Comparison of ENCODE assay signal across 23 mouse cellular contexts in genomic region chr12:80226101-80226500, GRCm38 (mm10). TPM values are rescaled to one million over a fixed set of nuclear protein-coding genes. Genes with fewer than 3 reads are reported as not detected.
DNase-seq lines count a peak whose midpoint lies in the region; ATAC-seq and TF ChIP-seq lines count a peak whose summit lies in the region.
"Had no signal": no experiment of that assay in that cellular context is flagged by ENCODE, and none has a peak within 500 bp of the region (broad histone marks: within the 10 kb centered on the region; RNA-seq: fewer than 3 reads in every experiment).

No protein-coding gene starts in this region.

- H3K27ac ChIP-seq in heart, embryonic 14.5 days (replicated peaks in 1 of 2; ENCODE audit: control insufficient read depth in 1 of 2, insufficient read depth in 1 of 2, low read depth in 2 of 2, low read length in 2 of 2), result peak overlapping the region; percentile 25 to 73; a peak in 3 of 4 replicates
- H3K27ac ChIP-seq in kidney, embryonic 16.5 days (ENCODE audit: low read length), result no peak overlapping the region
- no peak overlapping the region for H3K27ac ChIP-seq in embryonic facial prominence, embryonic 14.5 days (replicated peaks; ENCODE audit: low read depth, low read length)
- H3K27ac ChIP-seq: embryonic facial prominence, embryonic 15.5 days; hindbrain, embryonic 10.5 days; layer of hippocampus, adult 2 months had no signal

- H3K4me1 ChIP-seq in heart, embryonic 14.5 days (ENCODE audit: control insufficient read depth in 2 of 2, insufficient read depth in 2 of 2, low read length in 2 of 2), result peaks cover 74 to 97% of the 10 kb centered on the region in 2 experiments
- H3K4me1 ChIP-seq in kidney, embryonic 16.5 days (ENCODE audit: insufficient read depth, low read length), result peaks cover 69% of the 10 kb centered on the region
- peaks cover 97% of the 10 kb centered on the region for H3K4me1 ChIP-seq in E14TG2a.4 (replicated peaks; ENCODE audit: low read depth, low read length)
- peaks cover 74% of the 10 kb centered on the region for H3K4me1 ChIP-seq in embryonic facial prominence, embryonic 14.5 days (ENCODE audit: control insufficient read depth, insufficient read depth, low read length)

- peak overlapping the region; percentile 1; the same call in 1 of the 2 replicates for H3K9ac ChIP-seq in heart, embryonic 14.5 days (ENCODE audit: low read length)
- H3K9ac ChIP-seq in kidney, embryonic 16.5 days (replicated peaks; ENCODE audit: low read length), result no peak overlapping the region
- H3K9ac ChIP-seq in embryonic facial prominence, embryonic 14.5 days (ENCODE audit: low read depth, low read length), result no peak overlapping the region
- H3K9ac ChIP-seq: embryonic facial prominence, embryonic 15.5 days; stomach, embryonic 15.5 days had no signal

- no peak for TF ChIP-seq CTCF in E14TG2a.4 (conservative IDR thresholded peaks at IDR 0.05; ENCODE audit: low read length)

- peaks cover 2% of the 10 kb centered on the region; the same call in 1 of the 2 replicates for H3K36me3 ChIP-seq in heart, embryonic 14.5 days (ENCODE audit: control insufficient read depth, insufficient read depth, low read length)
- H3K36me3 ChIP-seq in kidney, embryonic 16.5 days (ENCODE audit: insufficient read depth, low read length), result no peaks in the 10 kb centered on the region
- peaks cover 20% of the 10 kb centered on the region for H3K36me3 ChIP-seq in E14TG2a.4 (ENCODE audit: insufficient read depth, low read length)
- no peaks in the 10 kb centered on the region for H3K36me3 ChIP-seq in embryonic facial prominence, embryonic 14.5 days (ENCODE audit: control insufficient read depth, insufficient read depth, low read length)
- H3K36me3 ChIP-seq: embryonic facial prominence, embryonic 15.5 days; hindbrain, embryonic 10.5 days; stomach, embryonic 15.5 days had no signal

- DNase-seq in heart, postnatal 36 days, result no peak
- DNase-seq in kidney, postnatal 14 days, result peak; percentile 33
- DNase-seq in embryonic facial prominence, embryonic 14.5 days (ENCODE audit: low spot score), result peak; percentile 43
- DNase-seq: adrenal gland, adult 8-10 months; cerebellum, adult 2 months; cerebellum, postnatal 25 days; gastrocnemius, postnatal 10 days; right cerebral cortex, adult 18-20 months; right cerebral cortex, postnatal 4 days; thymus, postnatal 25 days had no signal

- no peaks in the 10 kb centered on the region for H3K9me3 ChIP-seq in heart, embryonic 14.5 days (ENCODE audit: control insufficient read depth, low read length)
- no peaks in the 10 kb centered on the region for H3K9me3 ChIP-seq in kidney, embryonic 16.5 days (ENCODE audit: low read length)
- no peaks in the 10 kb centered on the region for H3K9me3 ChIP-seq in E14TG2a.4 (ENCODE audit: low read length)
- no peaks in the 10 kb centered on the region for H3K9me3 ChIP-seq in embryonic facial prominence, embryonic 14.5 days (ENCODE audit: control insufficient read depth, low read length)
- H3K9me3 ChIP-seq: embryonic facial prominence, embryonic 15.5 days; hindbrain, embryonic 10.5 days; stomach, embryonic 15.5 days had no signal

- intact Hi-C loops in heart, postnatal 36 days (cut with DNase I), result no loop called here

- no peak overlapping the region for H3K4me2 ChIP-seq in heart, embryonic 14.5 days (ENCODE audit: low read length)
- no peak overlapping the region for H3K4me2 ChIP-seq in kidney, embryonic 16.5 days (replicated peaks; ENCODE audit: low read depth, low read length)
- H3K4me2 ChIP-seq in embryonic facial prominence, embryonic 14.5 days (ENCODE audit: low read depth, low read length), result no peak overlapping the region
- H3K4me2 ChIP-seq: embryonic facial prominence, embryonic 15.5 days; midbrain, embryonic 11.5 days; stomach, embryonic 15.5 days had no signal

- WGBS in heart, embryonic 14.5 days, result 13% methylated on average over 2 of the region's 2 CpGs
- whole genome bisulfite sequencing in kidney, embryonic 16.5 days, result 62% methylated on average over 2 of the region's 2 CpGs
- 54% methylated on average over 2 of the region's 2 CpGs for WGBS in embryonic facial prominence, embryonic 14.5 days

- ATAC-seq in heart, embryonic 14.5 days (ENCODE audit: insufficient number of reproducible peaks, insufficient read depth, low FRiP score, low read depth), result no peak
- ATAC-seq in kidney, embryonic 16.5 days (ENCODE audit: low FRiP score, low TSS enrichment), result no peak
- ATAC-seq in embryonic facial prominence, embryonic 14.5 days (ENCODE audit: low read depth), result no peak
- no peak for ATAC-seq in megakaryocyte progenitor cell, adult 5-6 weeks (replicated peaks; ENCODE audit: poor library complexity)
- ATAC-seq: activated CD4-positive, CD25-positive, alpha-beta regulatory T cell, adult 4 months; forebrain, embryonic 16.5 days; hindbrain, embryonic 16.5 days; intestine, postnatal 0 days had no signal

- no peaks in the 10 kb centered on the region for H3K27me3 ChIP-seq in heart, embryonic 14.5 days (ENCODE audit: control insufficient read depth, insufficient read depth, low read length)
- no peaks in the 10 kb centered on the region for H3K27me3 ChIP-seq in kidney, embryonic 16.5 days (ENCODE audit: insufficient read depth, low read length)
- H3K27me3 ChIP-seq in E14TG2a.4 (ENCODE audit: insufficient read depth, low read length), result no peaks in the 10 kb centered on the region
- no peaks in the 10 kb centered on the region for H3K27me3 ChIP-seq in embryonic facial prominence, embryonic 14.5 days (replicated peaks; ENCODE audit: control insufficient read depth, insufficient read depth, low read length)
- H3K27me3 ChIP-seq: embryonic facial prominence, embryonic 15.5 days; stomach, embryonic 15.5 days had no signal

- no peak overlapping the region for H3K4me3 ChIP-seq in heart, embryonic 14.5 days (ENCODE audit: control insufficient read depth in 1 of 2, insufficient read depth in 1 of 2, low read depth in 1 of 2, low read length in 2 of 2)
- H3K4me3 ChIP-seq in kidney, embryonic 16.5 days (ENCODE audit: low read length), result no peak overlapping the region
- H3K4me3 ChIP-seq in E14TG2a.4 (replicated peaks; ENCODE audit: low read length), result peak overlapping the region; percentile 41
- no peak overlapping the region for H3K4me3 ChIP-seq in embryonic facial prominence, embryonic 14.5 days (ENCODE audit: low read depth, low read length)
- H3K4me3 ChIP-seq: embryonic facial prominence, embryonic 15.5 days; hindbrain, embryonic 10.5 days; layer of hippocampus, adult 2 months; stomach, embryonic 15.5 days had no signal

RNA-seq across cellular contexts. Expression of gene Actn1, which starts 34.1 kb away (rescaled TPM):
- 38.7 and 42.7 TPM in 2 replicates for polyA plus RNA-seq in heart, embryonic 14.5 days (2014; fragmentation: Nextera tagmentation; extraction: Ambion mirVana)
- total RNA-seq in heart, postnatal 36 days (2021), result 10 to 100 TPM; 33.4 to 38.9 TPM
- polyA plus RNA-seq in kidney, embryonic 16.5 days (2015; fragmentation: Nextera tagmentation; extraction: Ambion mirVana), result 44.8 and 49.2 TPM in 2 replicates
- polyA plus RNA-seq in embryonic facial prominence, embryonic 14.5 days (2014; fragmentation: Nextera tagmentation; extraction: Ambion mirVana), result 33.0 and 34.6 TPM in 2 replicates
- total RNA-seq in megakaryocyte progenitor cell, adult 5-6 weeks (2015), result 14.8 and 17.2 TPM in 2 replicates
- 17.8 and 19.4 TPM in 2 replicates for total RNA-seq in megakaryocyte progenitor cell, adult 5-6 weeks (2017)

Comparison
In these comparisons a context has a peak if more than half of its experiments do, and no peak if none do; other contexts are left out.
1. H3K27ac ChIP-seq: peak in heart, embryonic 14.5 days (2 of 2); none in kidney, embryonic 16.5 days (single experiment) and embryonic facial prominence, embryonic 14.5 days (single experiment).
2. DNase-seq: peak in kidney, postnatal 14 days (single experiment) and embryonic facial prominence, embryonic 14.5 days (single experiment); none in heart, postnatal 36 days (0 of 2).